Comparison of ENCODE assay signal across 8 mouse cellular contexts in genomic region chr5:113467765-113468164, GRCm38 (mm10). TPM values are rescaled to one million over a fixed set of nuclear protein-coding genes. Genes with fewer than 3 reads are reported as not detected.
DNase-seq lines count a peak whose midpoint lies in the region; ATAC-seq and TF ChIP-seq lines count a peak whose summit lies in the region.
"Had no signal": no experiment of that assay in that cellular context is flagged by ENCODE, and none has a peak within 500 bp of the region (broad histone marks: within the 10 kb centered on the region; RNA-seq: fewer than 3 reads in every experiment).

No protein-coding gene starts in this region.

- H3K4me3 ChIP-seq in kidney, postnatal 0 days (replicated peaks; ENCODE audit: low read depth, low read length) = no peak overlapping the region
- no peak overlapping the region for H3K4me3 ChIP-seq in intestine, embryonic 16.5 days (ENCODE audit: low read length)

- no peaks in the 10 kb centered on the region for H3K36me3 ChIP-seq in kidney, postnatal 0 days (ENCODE audit: insufficient read depth, low read length)
- no peaks in the 10 kb centered on the region for H3K36me3 ChIP-seq in intestine, embryonic 16.5 days (ENCODE audit: control insufficient read depth, insufficient read depth, low read length)

- H3K4me2 ChIP-seq in kidney, postnatal 0 days (ENCODE audit: low read length) = peak overlapping the region; percentile 40
- H3K4me2 ChIP-seq in intestine, embryonic 16.5 days (ENCODE audit: low read depth, low read length) = peak overlapping the region; percentile 5; the same call in 1 of the 2 replicates
- H3K4me2 ChIP-seq: liver, embryonic 11.5 days had no signal

- H3K9ac ChIP-seq in kidney, postnatal 0 days (ENCODE audit: low read depth, low read length) = no peak overlapping the region
- H3K9ac ChIP-seq in intestine, embryonic 16.5 days (ENCODE audit: low read depth, low read length) = peak overlapping the region; percentile 12; the same call in 1 of the 2 replicates

- 0 out of 2 replicates have a peak, but pooled peaks have one; percentile 43 for ATAC-seq in kidney, postnatal 0 days (replicated peaks; ENCODE audit: low FRiP score, low read depth)
- ATAC-seq in intestine, embryonic 16.5 days = 0 out of 2 replicates have a peak, but pooled peaks have one; percentile 36

- TF ChIP-seq CTCF in kidney, postnatal 0 days (IDR thresholded peaks at IDR 0.05; ENCODE audit: low read depth) = no peak

- H3K4me1 ChIP-seq in kidney, postnatal 0 days (replicated peaks; ENCODE audit: insufficient read depth, low read length) = 0 out of 2 replicates have a peak, but pooled peaks cover 7% of the 10 kb centered on the region
- H3K4me1 ChIP-seq in intestine, embryonic 16.5 days (ENCODE audit: control insufficient read depth, insufficient read depth, low read length) = peaks cover 4% of the 10 kb centered on the region; the same call in 1 of the 2 replicates

- no peaks in the 10 kb centered on the region for H3K9me3 ChIP-seq in kidney, postnatal 0 days (replicated peaks; ENCODE audit: low read length)
- no peaks in the 10 kb centered on the region for H3K9me3 ChIP-seq in intestine, embryonic 16.5 days (ENCODE audit: control insufficient read depth, low read length)

- DNase-seq in kidney, postnatal 0 days (ENCODE audit: low spot score) = peak; percentile 80
- no peak for DNase-seq in kidney, adult 11 months
- DNase-seq in embryo, embryonic 10.5 days (ENCODE audit: low spot score) = peak; percentile 67
- peak; percentile 45 for DNase-seq in retina, embryonic 14.5 days (ENCODE audit: low spot score)
- DNase-seq in ovary, postnatal 36 days (ENCODE audit: low spot score) = no peak
- DNase-seq in urinary bladder, postnatal 14 days (ENCODE audit: low spot score) = no peak

- WGBS in kidney, postnatal 0 days = 0% methylated on average over 8 of the region's 8 CpGs
- 1% methylated on average over 8 of the region's 8 CpGs for WGBS in intestine, embryonic 16.5 days

- H3K27me3 ChIP-seq in kidney, postnatal 0 days (ENCODE audit: insufficient read depth, low read length) = 0 out of 2 replicates have a peak, but pooled peaks cover 3% of the 10 kb centered on the region
- peaks cover under 1% of the 10 kb centered on the region; the same call in 1 of the 2 replicates for H3K27me3 ChIP-seq in intestine, embryonic 16.5 days (replicated peaks; ENCODE audit: control insufficient read depth, insufficient read depth, low read length)

- H3K27ac ChIP-seq in kidney, postnatal 0 days = no peak overlapping the region
- no peak overlapping the region for H3K27ac ChIP-seq in intestine, embryonic 16.5 days (ENCODE audit: low read length)

RNA-seq across cellular contexts. Expression of gene Wscd2, which starts 22.4 kb away (rescaled TPM):
- 1.7 and 2.0 TPM in 2 replicates for polyA plus RNA-seq in kidney, postnatal 0 days (2015; fragmentation: Nextera tagmentation; extraction: Ambion mirVana)
- 5.6 and 5.8 TPM in 2 replicates for polyA plus RNA-seq in intestine, embryonic 16.5 days (2015; fragmentation: Nextera tagmentation; extraction: Ambion mirVana)

Comparison
In these comparisons a context has a peak if more than half of its experiments do, and no peak if none do; other contexts are left out.
1. DNase-seq: peak in kidney, postnatal 0 days (single experiment), embryo, embryonic 10.5 days (single experiment) and retina, embryonic 14.5 days (single experiment); none in kidney, adult 11 months (single experiment), ovary, postnatal 36 days (single experiment) and urinary bladder, postnatal 14 days (single experiment).